10 mouse cellular contexts compared by ENCODE assay signal in genomic region chr15:88851076-88851475, GRCm38 (mm10). TPM values are rescaled to one million over a fixed set of nuclear protein-coding genes. Genes with fewer than 3 reads are reported as not detected.
DNase-seq lines count a peak whose midpoint lies in the region; ATAC-seq and TF ChIP-seq lines count a peak whose summit lies in the region.
"Had no signal": no experiment of that assay in that cellular context is flagged by ENCODE, and none has a peak within 500 bp of the region (broad histone marks: within the 10 kb centered on the region; RNA-seq: fewer than 3 reads in every experiment).

No protein-coding gene starts in this region.

- 27% methylated on average over 3 of the region's 3 CpGs for WGBS in embryonic facial prominence, embryonic 13.5 days
- 37% methylated on average over 3 of the region's 3 CpGs for WGBS in embryonic facial prominence, embryonic 10.5 days
- WGBS in liver, embryonic 15.5 days (ENCODE audit: insufficient replicate concordance): 39% methylated on average over 3 of the region's 3 CpGs
- 38% methylated on average over 3 of the region's 3 CpGs for WGBS in liver, embryonic 12.5 days (ENCODE audit: insufficient replicate concordance)
- WGBS in kidney, adult 2 months: 39% methylated on average over 3 of the region's 3 CpGs
- WGBS in olfactory bulb, adult 2 months: 38% methylated on average over 3 of the region's 3 CpGs

- no peak for ATAC-seq in embryonic facial prominence, embryonic 13.5 days (ENCODE audit: insufficient number of reproducible peaks, insufficient read depth, low FRiP score, low TSS enrichment, low read depth)
- ATAC-seq in liver, embryonic 15.5 days (ENCODE audit: insufficient read depth): no peak
- no peak for ATAC-seq in liver, embryonic 12.5 days
- ATAC-seq: midbrain, embryonic 15.5 days had no signal

- TF ChIP-seq POLR2A in kidney, adult 2 months (IDR thresholded peaks at IDR 0.05; ENCODE audit: low read depth, low read length): no peak
- no peak for TF ChIP-seq POLR2A in olfactory bulb, adult 2 months (IDR thresholded peaks at IDR 0.05; ENCODE audit: insufficient read depth, low read depth, low read length)

- H3K4me2 ChIP-seq in embryonic facial prominence, embryonic 13.5 days: 0 out of 2 replicates have a peak overlapping the region, but pooled peaks have one; percentile 3
- no peak overlapping the region for H3K4me2 ChIP-seq in liver, embryonic 15.5 days
- H3K4me2 ChIP-seq in liver, embryonic 12.5 days: no peak overlapping the region
- H3K4me2 ChIP-seq: limb, embryonic 12.5 days; midbrain, embryonic 15.5 days had no signal

- TF ChIP-seq CTCF in kidney, adult 2 months (conservative IDR thresholded peaks at IDR 0.05; ENCODE audit: insufficient read depth, insufficient read length, low read depth, low read length): no peak
- TF ChIP-seq CTCF in olfactory bulb, adult 2 months (IDR thresholded peaks at IDR 0.05; ENCODE audit: insufficient read depth, low read depth, low read length): no peak

- H3K4me1 ChIP-seq in embryonic facial prominence, embryonic 13.5 days: peaks cover 36% of the 10 kb centered on the region
- peaks cover 44% of the 10 kb centered on the region for H3K4me1 ChIP-seq in embryonic facial prominence, embryonic 10.5 days
- H3K4me1 ChIP-seq in liver, embryonic 15.5 days (replicated peaks): peaks cover 11% of the 10 kb centered on the region
- H3K4me1 ChIP-seq in liver, embryonic 12.5 days: peaks cover 19% of the 10 kb centered on the region
- H3K4me1 ChIP-seq in kidney, adult 2 months (ENCODE audit: control insufficient read depth, insufficient read depth, low read length): peaks cover 56% of the 10 kb centered on the region
- peaks cover 32% of the 10 kb centered on the region for H3K4me1 ChIP-seq in olfactory bulb, adult 2 months (ENCODE audit: control insufficient read depth, insufficient read depth, low read length)
- H3K4me1 ChIP-seq: midbrain, embryonic 15.5 days had no signal

- peak overlapping the region; percentile 28; the same call in 1 of the 2 replicates for H3K9ac ChIP-seq in embryonic facial prominence, embryonic 13.5 days
- H3K9ac ChIP-seq in liver, embryonic 15.5 days: no peak overlapping the region
- no peak overlapping the region for H3K9ac ChIP-seq in liver, embryonic 12.5 days
- H3K9ac ChIP-seq: limb, embryonic 12.5 days; midbrain, embryonic 15.5 days had no signal

- no peaks in the 10 kb centered on the region for H3K9me3 ChIP-seq in embryonic facial prominence, embryonic 13.5 days
- no peaks in the 10 kb centered on the region for H3K9me3 ChIP-seq in embryonic facial prominence, embryonic 10.5 days
- H3K9me3 ChIP-seq in liver, embryonic 15.5 days (replicated peaks): no peaks in the 10 kb centered on the region
- H3K9me3 ChIP-seq in liver, embryonic 12.5 days (replicated peaks): no peaks in the 10 kb centered on the region
- H3K9me3 ChIP-seq: limb, embryonic 12.5 days; midbrain, embryonic 15.5 days had no signal

- H3K27ac ChIP-seq in embryonic facial prominence, embryonic 13.5 days: peak overlapping the region; percentile 28; the same call in 1 of the 2 replicates
- H3K27ac ChIP-seq in embryonic facial prominence, embryonic 10.5 days (replicated peaks): no peak overlapping the region
- H3K27ac ChIP-seq in liver, embryonic 15.5 days (replicated peaks): 0 out of 2 replicates have a peak overlapping the region, but pooled peaks have one; percentile 53
- no peak overlapping the region for H3K27ac ChIP-seq in liver, embryonic 12.5 days
- peak overlapping the region; percentile 96 for H3K27ac ChIP-seq in kidney, adult 2 months (ENCODE audit: insufficient read depth, low read depth, low read length)
- H3K27ac ChIP-seq in olfactory bulb, adult 2 months (ENCODE audit: insufficient read depth, low read depth, low read length): peak overlapping the region; percentile 67
- H3K27ac ChIP-seq: midbrain, embryonic 15.5 days had no signal

- H3K36me3 ChIP-seq in embryonic facial prominence, embryonic 13.5 days: no peaks in the 10 kb centered on the region
- no peaks in the 10 kb centered on the region for H3K36me3 ChIP-seq in embryonic facial prominence, embryonic 10.5 days (replicated peaks)
- no peaks in the 10 kb centered on the region for H3K36me3 ChIP-seq in liver, embryonic 15.5 days (replicated peaks)
- no peaks in the 10 kb centered on the region for H3K36me3 ChIP-seq in liver, embryonic 12.5 days
- H3K36me3 ChIP-seq in kidney, adult 2 months (ENCODE audit: control insufficient read depth, insufficient read depth, low read length): no peaks in the 10 kb centered on the region
- H3K36me3 ChIP-seq: limb, embryonic 12.5 days; midbrain, embryonic 15.5 days had no signal

- no peak for DNase-seq in embryonic facial prominence, embryonic 10.5 days (ENCODE audit: low spot score)
- peak; percentile 86 for DNase-seq in kidney, adult 2 months
- DNase-seq in layer of hippocampus, adult 18-20 months (ENCODE audit: low spot score in 2 of 2): no peak
- no peak for DNase-seq in c-Kit-positive CD71-positive TER-119-positive erythroid progenitor cells, embryonic 14.5 days (ENCODE audit: low spot score)

- no peak overlapping the region for H3K4me3 ChIP-seq in embryonic facial prominence, embryonic 13.5 days
- H3K4me3 ChIP-seq in embryonic facial prominence, embryonic 10.5 days: no peak overlapping the region
- H3K4me3 ChIP-seq in liver, embryonic 15.5 days (replicated peaks): no peak overlapping the region
- H3K4me3 ChIP-seq in liver, embryonic 12.5 days: no peak overlapping the region
- peak overlapping the region; percentile 25 for H3K4me3 ChIP-seq in kidney, adult 2 months (ENCODE audit: insufficient read depth, low read depth, low read length)
- no peak overlapping the region for H3K4me3 ChIP-seq in olfactory bulb, adult 2 months (ENCODE audit: insufficient read depth, low read depth, low read length)
- H3K4me3 ChIP-seq: limb, embryonic 12.5 days; midbrain, embryonic 15.5 days had no signal

- H3K27me3 ChIP-seq in embryonic facial prominence, embryonic 13.5 days: no peaks in the 10 kb centered on the region
- no peaks in the 10 kb centered on the region for H3K27me3 ChIP-seq in embryonic facial prominence, embryonic 10.5 days (replicated peaks; ENCODE audit: low read depth, poor library complexity, severe bottlenecking)
- H3K27me3 ChIP-seq in liver, embryonic 15.5 days: no peaks in the 10 kb centered on the region
- peaks cover 15% of the 10 kb centered on the region for H3K27me3 ChIP-seq in liver, embryonic 12.5 days (replicated peaks)
- H3K27me3 ChIP-seq in kidney, adult 2 months (replicated peaks; ENCODE audit: control insufficient read depth, insufficient read depth, low read length): no peaks in the 10 kb centered on the region
- H3K27me3 ChIP-seq: limb, embryonic 12.5 days; midbrain, embryonic 15.5 days had no signal

RNA-seq across cellular contexts. Expression of gene Pim3, which starts 10.9 kb away (rescaled TPM):
- 48.7 and 52.9 TPM in 2 replicates for polyA plus RNA-seq in embryonic facial prominence, embryonic 13.5 days (2015; fragmentation: Nextera tagmentation; extraction: Ambion mirVana)
- 43.6 and 49.0 TPM in 2 replicates for polyA plus RNA-seq in embryonic facial prominence, embryonic 10.5 days (2016; fragmentation: Nextera tagmentation; extraction: Ambion mirVana)
- polyA plus RNA-seq in liver, embryonic 15.5 days (2015; fragmentation: Nextera tagmentation; extraction: Ambion mirVana): 22.0 and 34.4 TPM in 2 replicates
- 22.5 and 23.5 TPM in 2 replicates for polyA plus RNA-seq in liver, embryonic 12.5 days (2016; fragmentation: Nextera tagmentation; extraction: Ambion mirVana)
- 78.5 and 85.8 TPM in 2 replicates for polyA plus RNA-seq in kidney, adult 2 months (2012; rRNA removed)
- not detected in 2 replicates for polyA plus RNA-seq in olfactory bulb, adult 2 months (2012; ENCODE audit: insufficient read depth, insufficient read length, low replicate concordance, missing spikeins)
- total RNA-seq in layer of hippocampus, adult 18-20 months (2021): 10 to 100 TPM; 36.8 to 47.6 TPM

RNA-seq across cellular contexts. Expression of gene Creld2, which starts 31.6 kb away (rescaled TPM):
- 74.7 and 87.3 TPM in 2 replicates for polyA plus RNA-seq in embryonic facial prominence, embryonic 13.5 days (2015; fragmentation: Nextera tagmentation; extraction: Ambion mirVana)
- polyA plus RNA-seq in embryonic facial prominence, embryonic 10.5 days (2016; fragmentation: Nextera tagmentation; extraction: Ambion mirVana): 92.2 and 93.9 TPM in 2 replicates
- 39.6 and 46.2 TPM in 2 replicates for polyA plus RNA-seq in liver, embryonic 15.5 days (2015; fragmentation: Nextera tagmentation; extraction: Ambion mirVana)
- polyA plus RNA-seq in liver, embryonic 12.5 days (2016; fragmentation: Nextera tagmentation; extraction: Ambion mirVana): 61.1 and 68.6 TPM in 2 replicates
- 27.3 and 30.4 TPM in 2 replicates for polyA plus RNA-seq in kidney, adult 2 months (2012; rRNA removed)
- not detected in 2 replicates for polyA plus RNA-seq in olfactory bulb, adult 2 months (2012; ENCODE audit: insufficient read depth, insufficient read length, low replicate concordance, missing spikeins)
- total RNA-seq in layer of hippocampus, adult 18-20 months (2021): 10 to 100 TPM; 29.7 to 30.6 TPM

RNA-seq across cellular contexts. Expression of gene Alg12, which starts 32.0 kb away (rescaled TPM):
- 11.2 and 12.2 TPM in 2 replicates for polyA plus RNA-seq in embryonic facial prominence, embryonic 13.5 days (2015; fragmentation: Nextera tagmentation; extraction: Ambion mirVana)
- 10.9 and 12.5 TPM in 2 replicates for polyA plus RNA-seq in embryonic facial prominence, embryonic 10.5 days (2016; fragmentation: Nextera tagmentation; extraction: Ambion mirVana)
- 5.5 and 6.0 TPM in 2 replicates for polyA plus RNA-seq in liver, embryonic 15.5 days (2015; fragmentation: Nextera tagmentation; extraction: Ambion mirVana)
- polyA plus RNA-seq in liver, embryonic 12.5 days (2016; fragmentation: Nextera tagmentation; extraction: Ambion mirVana): 6.9 and 7.6 TPM in 2 replicates
- 18.1 and 21.3 TPM in 2 replicates for polyA plus RNA-seq in kidney, adult 2 months (2012; rRNA removed)
- polyA plus RNA-seq in olfactory bulb, adult 2 months (2012; ENCODE audit: insufficient read depth, insufficient read length, low replicate concordance, missing spikeins): not detected in 2 replicates
- total RNA-seq in layer of hippocampus, adult 18-20 months (2021): 10 to 100 TPM; 12.0 to 12.4 TPM

Comparison
In these comparisons a context has a peak if more than half of its experiments do, and no peak if none do; other contexts are left out.
1. H3K27ac ChIP-seq: peak in embryonic facial prominence, embryonic 13.5 days (single experiment), liver, embryonic 15.5 days (single experiment), kidney, adult 2 months (single experiment) and olfactory bulb, adult 2 months (single experiment); none in embryonic facial prominence, embryonic 10.5 days (single experiment) and liver, embryonic 12.5 days (single experiment).
2. RNA of gene Pim3, which starts 10.9 kb away (polyA plus RNA-seq): 78.5 to 85.8 TPM in kidney, adult 2 months, 48.7 to 52.9 TPM in embryonic facial prominence, embryonic 13.5 days, 43.6 to 49.0 TPM in embryonic facial prominence, embryonic 10.5 days, 22.5 to 23.5 TPM in liver, embryonic 12.5 days and 22.0 to 34.4 TPM in liver, embryonic 15.5 days; not detected in olfactory bulb, adult 2 months; every median in the first group is over 10 times any median in the second.
3. RNA of gene Creld2, which starts 31.6 kb away (polyA plus RNA-seq): 92.2 to 93.9 TPM in embryonic facial prominence, embryonic 10.5 days, 74.7 to 87.3 TPM in embryonic facial prominence, embryonic 13.5 days, 61.1 to 68.6 TPM in liver, embryonic 12.5 days, 39.6 to 46.2 TPM in liver, embryonic 15.5 days and 27.3 to 30.4 TPM in kidney, adult 2 months; not detected in olfactory bulb, adult 2 months; every median in the first group is over 10 times any median in the second.